Mouse (Mus musculus) olfactory bulb, adult 2 months (tissue): Measurements from ENCODE around the gene Gm28041.
"Not testable (repeated sequence)": the region's sequence is repeated elsewhere in the genome, so short reads cannot be mapped to it uniquely, and the experiment has no call there.

Source experiments
- CTCF ChIP-seq: fragments of 200-500 bp; IDR thresholded peaks from 2 replicates; pipeline ENCODE4 v1.5.1; 2012; ENCODE audit warnings: low read depth, mild to moderate bottlenecking, low read length, moderate library complexity; ENCODE audit not compliant: insufficient read depth
- POLR2A ChIP-seq: fragments of 200-500 bp; IDR thresholded peaks from 2 replicates; pipeline ENCODE4 v1.6.1; 2012; ENCODE audit warnings: mild to moderate bottlenecking, low read depth, low read length, moderate library complexity; ENCODE audit not compliant: insufficient read depth

GRCm38 (mm10) chr13:67399183-67399903 is 23.8 kb upstream of the Gm28041 start, which contains the start of gene Zfp429:
- not testable (repeated sequence) for TF ChIP-seq CTCF
- 0 out of 2 replicates have a peak, but pooled peaks have one; percentile 23 for TF ChIP-seq POLR2A
